Mouse (Mus musculus) hindbrain, embryonic 15.5 days (tissue): ENCODE measurements around the gene Sept9. TPM values are rescaled to one million over a fixed set of nuclear protein-coding genes. Genes with fewer than 3 reads are reported as not detected.

Experiments used
- ATAC-seq: fragments of 200-750 bp; cut with Nextera tagmentation; 2 replicates; pipeline ENCODE4 v1.8.0; 2017; ENCODE audit warnings: low read depth, moderate number of reproducible peaks, moderate TSS enrichment; ENCODE audit not compliant: low FRiP score
- H3K27ac ChIP-seq: fragments of 300-500 bp; sonication (generic); replicated peaks from 2 replicates; pipeline ENCODE4 v1.5.1; 2015; ENCODE audit warnings: mild to moderate bottlenecking, inconsistent platforms
- H3K27me3 ChIP-seq: fragments of 300-500 bp; sonication (generic); 2 replicates; pipeline ENCODE4 v1.6.1; 2015; ENCODE audit warnings: control low read depth, inconsistent platforms
- H3K36me3 ChIP-seq: fragments of 300-500 bp; sonication (generic); 2 replicates; pipeline ENCODE4 v1.6.1; 2015; ENCODE audit warnings: control low read depth, inconsistent platforms
- H3K4me1 ChIP-seq: fragments of 300-500 bp; sonication (generic); replicated peaks from 2 replicates; pipeline ENCODE4 v1.6.1; 2015; ENCODE audit warnings: control low read depth, inconsistent platforms
- H3K4me2 ChIP-seq: fragments of 300-500 bp; sonication (generic); 2 replicates; pipeline ENCODE4 v1.6.1; 2015; ENCODE audit warnings: moderate library complexity, mild to moderate bottlenecking, inconsistent platforms
- H3K4me3 ChIP-seq: fragments of 300-500 bp; sonication (generic); 2 replicates; pipeline ENCODE4 v1.5.1; 2015; ENCODE audit warnings: mild to moderate bottlenecking, inconsistent platforms
- H3K9ac ChIP-seq: fragments of 300-500 bp; sonication (generic); 2 replicates; pipeline ENCODE4 v1.6.1; 2015; ENCODE audit warnings: inconsistent platforms
- H3K9me3 ChIP-seq: fragments of 300-500 bp; sonication (generic); 2 replicates; pipeline ENCODE4 v1.6.1; 2016; ENCODE audit warnings: control low read depth, inconsistent platforms
- WGBS: fragments of 180-500 bp; shearing (Covaris S2); methylation state at CpG from one replicate; pipeline ENCODE4 v1.1.7; 2015; 5-methylcytosine and 5-hydroxymethylcytosine counted together
- polyA plus RNA-seq: library from polyadenylated mRNA; unstranded; fragments of >200 nt; fragmentation: Nextera tagmentation; extraction: Ambion mirVana; gene quantifications from 2 replicates; pipeline ENCODE4 v1.2.1, GENCODE M21; 2015

Sept9 gene
- polyA plus RNA-seq, 1 experiment from 2014 or later, result 111 TPM

- Histone ChIP-seq H3K4me3 (no peak overlapping the region), H3K4me2 (no peak overlapping the region), H3K9ac (no peak overlapping the region), H3K4me1 (no peaks in the 10 kb centered on the region), H3K9me3 (no peaks in the 10 kb centered on the region), H3K27me3 (no peaks in the 10 kb centered on the region), H3K27ac (no peak overlapping the region), H3K36me3 (no peaks in the 10 kb centered on the region)
- no peak for ATAC-seq
- WGBS, result 81% methylated on average over 5 of the region's 5 CpGs
Observed at GRCm38 (mm10) chr11:117226214-117226535, 26.7 kb downstream of the Sept9 start.

GRCm38 (mm10) chr11:117228139-117228538 is 28.7 kb downstream of the Sept9 start:
- Histone ChIP-seq H3K27me3 (no peaks in the 10 kb centered on the region), H3K9ac (no peak overlapping the region), H3K4me3 (no peak overlapping the region), H3K4me2 (no peak overlapping the region), H3K27ac (no peak overlapping the region), H3K4me1 (0 out of 2 replicates have a peak, but pooled peaks cover 3% of the 10 kb centered on the region), H3K9me3 (no peaks in the 10 kb centered on the region), H3K36me3 (no peaks in the 10 kb centered on the region)
- no peak for ATAC-seq
- 54% methylated on average over 10 of the region's 10 CpGs for WGBS

GRCm38 (mm10) chr11:117231551-117231950 is 32.1 kb downstream of the Sept9 start:
- Histone ChIP-seq H3K9me3 (no peaks in the 10 kb centered on the region), H3K9ac (no peak overlapping the region), H3K4me3 (no peak overlapping the region), H3K36me3 (no peaks in the 10 kb centered on the region), H3K27me3 (no peaks in the 10 kb centered on the region), H3K27ac (no peak overlapping the region), H3K4me1 (peaks cover 16% of the 10 kb centered on the region), H3K4me2 (no peak overlapping the region; the same call in 1 of the 2 replicates)
- ATAC-seq, result no peak
- WGBS, result 66% methylated on average over 11 of the region's 11 CpGs

GRCm38 (mm10) chr11:117232032-117232431 is 32.6 kb downstream of the Sept9 start:
- 0 out of 2 replicates have a peak overlapping the region, but pooled peaks have one; percentile 15 for H3K4me3 ChIP-seq
- ATAC-seq, result no peak

GRCm38 (mm10) chr11:117232886-117233458 is 33.5 kb downstream of the Sept9 start:
- Histone ChIP-seq H3K9ac (no peak overlapping the region), H3K9me3 (no peaks in the 10 kb centered on the region), H3K4me2 (0 out of 2 replicates have a peak overlapping the region, but pooled peaks have one; percentile 12), H3K4me1 (peaks cover 16% of the 10 kb centered on the region), H3K27me3 (no peaks in the 10 kb centered on the region), H3K36me3 (no peaks in the 10 kb centered on the region), H3K4me3 (no peak overlapping the region), H3K27ac (no peak overlapping the region)
- 65% methylated on average over 10 of the region's 10 CpGs for WGBS
- ATAC-seq, result no peak

More at GRCm38 (mm10) chr11:117232032-117232431, 32.6 kb downstream of the Sept9 start:
- Histone ChIP-seq H3K9ac (no peak overlapping the region), H3K4me2 (peak overlapping the region; percentile 45), H3K4me1 (peaks cover 16% of the 10 kb centered on the region), H3K27me3 (no peaks in the 10 kb centered on the region), H3K27ac (no peak overlapping the region), H3K36me3 (no peaks in the 10 kb centered on the region), H3K9me3 (no peaks in the 10 kb centered on the region)
- 30% methylated on average over 19 of the region's 19 CpGs for WGBS

GRCm38 (mm10) chr11:117233818-117234217 is 34.4 kb downstream of the Sept9 start:
- WGBS, result 62% methylated on average over 8 of the region's 8 CpGs

GRCm38 (mm10) chr11:117235086-117235897 is 35.8 kb downstream of the Sept9 start:
- H3K4me2 ChIP-seq, result no peak overlapping the region
- peaks cover 18% of the 10 kb centered on the region for H3K4me1 ChIP-seq
- no peak overlapping the region for H3K27ac ChIP-seq
- H3K4me3 ChIP-seq, result no peak overlapping the region
- 48% methylated on average over 12 of the region's 12 CpGs for WGBS
- no peaks in the 10 kb centered on the region for H3K36me3 ChIP-seq
- no peak overlapping the region for H3K9ac ChIP-seq
- H3K27me3 ChIP-seq, result no peaks in the 10 kb centered on the region
- no peaks in the 10 kb centered on the region for H3K9me3 ChIP-seq
- peak; percentile 39; the same call in 1 of the 2 replicates for ATAC-seq

More at GRCm38 (mm10) chr11:117233818-117234217, 34.4 kb downstream of the Sept9 start:
- Histone ChIP-seq H3K4me2 (no peak overlapping the region), H3K27me3 (no peaks in the 10 kb centered on the region), H3K9ac (no peak overlapping the region), H3K4me1 (peaks cover 18% of the 10 kb centered on the region), H3K36me3 (no peaks in the 10 kb centered on the region), H3K4me3 (no peak overlapping the region), H3K9me3 (no peaks in the 10 kb centered on the region), H3K27ac (no peak overlapping the region)
- no peak for ATAC-seq

GRCm38 (mm10) chr11:117235898-117236459 is 36.5 kb downstream of the Sept9 start:
- Histone ChIP-seq H3K4me3 (no peak overlapping the region), H3K4me2 (no peak overlapping the region), H3K27ac (no peak overlapping the region), H3K27me3 (no peaks in the 10 kb centered on the region), H3K9ac (no peak overlapping the region), H3K4me1 (peaks cover 18% of the 10 kb centered on the region), H3K36me3 (no peaks in the 10 kb centered on the region), H3K9me3 (no peaks in the 10 kb centered on the region)
- ATAC-seq, result no peak
- 26% methylated on average over 9 of the region's 9 CpGs for WGBS

- no peak overlapping the region for H3K27ac ChIP-seq
- H3K9ac ChIP-seq, result no peak overlapping the region
- ATAC-seq, result peak; percentile 52; the same call in 1 of the 2 replicates
- peaks cover 15% of the 10 kb centered on the region for H3K4me1 ChIP-seq
- no peaks in the 10 kb centered on the region for H3K9me3 ChIP-seq
- no peaks in the 10 kb centered on the region for H3K27me3 ChIP-seq
- H3K36me3 ChIP-seq, result no peaks in the 10 kb centered on the region
- H3K4me3 ChIP-seq, result no peak overlapping the region
- 3% methylated on average over 4 of the region's 4 CpGs for WGBS
- no peak overlapping the region for H3K4me2 ChIP-seq
Observed at GRCm38 (mm10) chr11:117238169-117238568, 38.7 kb downstream of the Sept9 start.

- Histone ChIP-seq H3K36me3 (no peaks in the 10 kb centered on the region), H3K4me3 (no peak overlapping the region), H3K4me2 (no peak overlapping the region), H3K9ac (no peak overlapping the region), H3K9me3 (no peaks in the 10 kb centered on the region), H3K4me1 (peaks cover 15% of the 10 kb centered on the region), H3K27ac (no peak overlapping the region), H3K27me3 (no peaks in the 10 kb centered on the region)
- no peak for ATAC-seq
- WGBS, result 86% methylated on average over 6 of the region's 6 CpGs
Observed at GRCm38 (mm10) chr11:117239617-117240016, 40.2 kb downstream of the Sept9 start.

GRCm38 (mm10) chr11:117240322-117240721 is 40.9 kb downstream of the Sept9 start:
- ATAC-seq, result no peak
- H3K36me3 ChIP-seq, result no peaks in the 10 kb centered on the region
- peaks cover 10% of the 10 kb centered on the region for H3K4me1 ChIP-seq
- no peak overlapping the region for H3K9ac ChIP-seq
- H3K27me3 ChIP-seq, result no peaks in the 10 kb centered on the region
- H3K9me3 ChIP-seq, result no peaks in the 10 kb centered on the region
- H3K27ac ChIP-seq, result no peak overlapping the region
- no peak overlapping the region for H3K4me2 ChIP-seq
- 85% methylated on average over 9 of the region's 9 CpGs for WGBS
- no peak overlapping the region for H3K4me3 ChIP-seq
